Mouse (Mus musculus) left cerebral cortex, postnatal 4 days (tissue): ENCODE measurements around the gene Nell1. TPM values are rescaled to one million over a fixed set of nuclear protein-coding genes. Genes with fewer than 3 reads are reported as not detected.
"Not testable (repeated sequence)": the region's sequence is repeated elsewhere in the genome, so short reads cannot be mapped to it uniquely, and the experiment has no call there.

Experiments
- DNase-seq: peaks from one replicate; pipeline ENCODE4 v3.0.0-alpha.2; 2022
- intact Hi-C: fragments of 180-260 bp; cut with DNase I; formaldehyde crosslinking; loops from one replicate; pipeline ENCODE4 v1.15.1; 2025
- total RNA-seq, 2 experiments: library from RNA; stranded (reverse); gene quantifications; 2 replicates each; pipeline ENCODE4 v1.2.3; 2021

The Nell1 gene
- total RNA-seq = 10 to 100 TPM; 34.0 to 43.3 TPM

DNA sequence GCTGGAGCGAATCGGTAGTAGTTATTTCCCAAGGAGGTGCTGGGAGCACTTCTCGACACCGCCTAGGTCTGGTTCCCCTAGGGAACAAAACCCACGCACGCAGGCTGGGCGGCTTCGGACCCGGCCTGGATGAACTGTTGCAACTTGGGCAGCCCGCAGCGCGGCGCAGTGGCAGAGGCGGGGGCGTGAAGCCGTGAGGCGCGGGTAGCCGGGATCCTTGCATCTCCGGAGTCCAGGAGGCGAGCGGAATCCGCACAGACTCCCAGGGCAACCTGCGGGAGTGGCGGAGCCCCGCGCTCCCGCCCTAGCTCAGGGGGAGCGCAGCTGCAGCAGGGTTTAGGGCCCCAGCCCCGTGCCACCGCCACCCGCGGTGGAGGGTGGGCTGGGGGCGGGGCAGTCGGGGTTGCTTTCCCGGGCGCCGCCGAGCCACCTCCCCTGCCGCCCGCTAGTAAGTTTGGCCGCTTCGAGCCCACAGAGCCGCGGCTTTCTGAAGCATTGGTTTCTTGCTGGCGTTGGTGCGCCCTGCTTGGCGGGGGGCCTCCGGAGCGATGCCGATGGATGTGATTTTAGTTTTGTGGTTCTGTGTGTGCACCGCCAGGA lies at the start of gene Nell1:
TSS of gene Nell1 (plus strand) at position 24 of the 600 bp plus-strand sequence.
- intact Hi-C loops = loop anchor here (10.0 kb wide), 1 partner anchor 280 kb away; no protein-coding TSS in a partner anchor
- DNase-seq = peak; percentile 21

GRCm38 (mm10) chr7:49928571-49928970 lies 46.1 kb upstream of the Nell1 start:
- intact Hi-C loops = no loop called here
- no peak for DNase-seq

GRCm38 (mm10) chr7:49929999-49930398 lies 44.7 kb upstream of the Nell1 start:
- no peak for DNase-seq
- intact Hi-C loops = no loop called here

GRCm38 (mm10) chr7:49933386-49934115 lies 41.1 kb upstream of the Nell1 start:
- DNase-seq, intact Hi-C loops: not testable (repeated sequence)

GRCm38 (mm10) chr7:49936821-49937220 lies 37.8 kb upstream of the Nell1 start:
- intact Hi-C loops = no loop called here
- no peak for DNase-seq

- DNase-seq = no peak
- intact Hi-C loops = no loop called here
Observed at GRCm38 (mm10) chr7:49942023-49942422, 32.6 kb upstream of the Nell1 start.

GRCm38 (mm10) chr7:49942490-49942889 lies 32.2 kb upstream of the Nell1 start:
- intact Hi-C loops = no loop called here
- no peak for DNase-seq

DNA sequence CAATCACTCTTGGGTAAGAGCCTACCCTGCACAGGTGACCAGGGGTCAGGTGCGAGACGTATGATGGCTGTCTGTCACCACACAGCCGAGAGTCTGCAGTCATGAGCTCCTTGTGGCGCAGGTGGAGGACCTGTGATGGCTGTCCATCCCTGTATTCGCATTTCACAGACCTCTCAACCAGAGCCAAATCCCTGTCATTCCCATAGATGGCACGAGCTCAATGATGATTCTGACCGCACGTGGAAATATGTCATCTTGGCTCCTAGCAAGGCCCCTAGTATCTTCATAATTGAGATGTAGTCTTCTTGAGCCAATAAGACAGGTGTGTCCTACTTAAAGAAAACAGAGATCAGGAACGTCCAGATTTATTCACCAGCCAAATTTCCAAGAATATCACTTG lies 28.0 kb upstream of the Nell1 start:
- no peak for DNase-seq
- intact Hi-C loops = no loop called here

GRCm38 (mm10) chr7:49953546-49954181 lies 21.0 kb upstream of the Nell1 start:
- intact Hi-C loops = loop anchor here (5.0 kb wide), 1 partner anchor 1479 kb away; no protein-coding TSS in a partner anchor
- DNase-seq = no peak

DNA sequence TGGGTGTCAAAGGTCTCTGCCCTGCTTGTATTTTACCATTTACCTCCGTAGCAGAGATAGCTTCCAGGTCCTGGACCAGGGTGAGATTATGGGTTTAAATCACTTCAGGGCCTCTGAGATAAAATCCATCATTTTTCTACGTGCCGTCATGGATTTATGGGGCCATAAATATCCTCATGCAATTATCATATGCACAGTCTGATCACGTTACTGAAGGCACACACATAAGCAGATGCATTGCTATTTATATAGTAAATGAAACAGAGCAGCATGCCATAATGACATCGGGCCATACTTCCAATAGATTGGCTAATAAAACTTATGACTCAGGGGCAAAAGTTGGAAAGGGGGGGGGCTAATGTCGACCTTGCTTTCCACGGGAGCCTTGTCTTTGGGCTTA lies 19.8 kb upstream of the Nell1 start:
- intact Hi-C loops = loop anchor here (5.0 kb wide), 1 partner anchor 1477 kb away; no protein-coding TSS in a partner anchor
- no peak for DNase-seq

- DNase-seq = no peak
Observed at GRCm38 (mm10) chr7:49957142-49957541, 17.5 kb upstream of the Nell1 start.

GRCm38 (mm10) chr7:49963764-49964163 lies 10.9 kb upstream of the Nell1 start:
- no peak for DNase-seq
- intact Hi-C loops = no loop called here

More at GRCm38 (mm10) chr7:49957142-49957541, 17.5 kb upstream of the Nell1 start:
- intact Hi-C loops = no loop called here

- peak; percentile 55 for DNase-seq
- intact Hi-C loops = no loop called here
Observed at GRCm38 (mm10) chr7:49969516-49969915, 5.1 kb upstream of the Nell1 start.

DNA sequence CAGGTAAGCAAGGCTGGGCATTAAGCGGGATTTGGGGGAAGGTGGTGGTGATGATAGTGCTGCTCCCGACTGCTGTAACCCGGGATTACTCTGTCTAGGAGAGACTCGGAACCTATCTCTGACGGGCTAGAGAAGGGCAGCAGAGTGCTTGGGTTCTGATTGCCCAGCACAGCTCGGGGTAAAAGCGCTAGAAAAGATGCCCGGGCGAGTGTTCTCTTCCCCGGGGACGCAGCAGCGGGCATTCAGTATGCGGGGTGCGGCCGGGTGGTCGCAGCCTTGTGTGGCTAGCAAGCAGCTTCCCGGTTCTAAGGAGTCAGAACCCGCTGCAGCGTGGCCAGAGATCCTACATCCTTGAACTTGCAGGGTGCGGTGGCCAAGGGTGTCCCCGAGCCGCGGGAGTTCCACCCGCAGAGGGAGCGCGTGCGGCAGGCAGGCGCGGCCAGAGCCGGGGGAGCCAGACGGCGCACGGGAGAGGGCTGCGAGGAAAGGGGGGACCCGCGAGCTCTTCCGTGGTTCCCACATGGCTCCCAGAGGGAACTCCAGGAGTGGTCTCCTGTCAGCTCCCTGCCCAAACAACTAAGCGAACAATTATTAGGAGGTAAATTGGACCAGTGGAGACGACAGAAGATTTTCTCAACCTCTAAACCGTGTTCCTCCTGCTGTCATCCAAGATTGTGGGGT lies 917 bp downstream of the Nell1 start:
- DNase-seq = no peak
- intact Hi-C loops = loop anchor here (10.0 kb wide), 1 partner anchor 279 kb away; no protein-coding TSS in a partner anchor

DNA sequence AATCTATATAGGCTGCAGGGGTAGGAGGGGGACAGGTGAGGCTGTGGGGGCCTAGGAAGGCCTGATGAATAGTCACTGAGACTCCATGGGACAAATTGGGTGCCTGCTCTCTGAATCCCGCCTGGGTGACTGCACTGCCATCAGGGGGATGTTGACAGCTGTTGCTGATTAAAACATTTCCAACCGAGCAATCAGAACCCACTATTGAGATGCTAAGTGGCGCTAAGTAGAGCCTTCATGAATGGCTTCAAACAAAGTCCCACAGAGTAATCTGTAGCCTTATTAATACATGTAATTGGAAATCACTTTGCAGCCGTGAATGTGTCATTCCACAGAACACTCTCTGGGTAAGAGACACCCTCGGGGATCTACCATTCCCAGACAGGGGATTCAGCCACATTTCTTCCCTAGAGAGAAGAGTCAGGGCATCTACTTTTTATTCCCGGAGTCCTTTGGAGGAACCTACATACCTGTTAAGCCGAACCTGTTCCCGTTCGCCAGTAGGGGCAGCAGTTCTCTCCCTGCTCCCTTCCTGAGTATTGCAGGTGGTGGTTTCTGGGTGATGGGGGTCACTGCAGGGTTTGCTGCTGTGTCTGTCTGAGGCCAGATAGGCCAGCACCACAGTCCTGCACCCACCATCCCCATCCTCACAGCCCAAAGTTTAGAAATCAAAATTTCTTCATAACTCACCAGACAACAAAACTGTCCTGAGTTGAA lies 7.0 kb downstream of the Nell1 start:
- no peak for DNase-seq
- intact Hi-C loops = no loop called here

DNA sequence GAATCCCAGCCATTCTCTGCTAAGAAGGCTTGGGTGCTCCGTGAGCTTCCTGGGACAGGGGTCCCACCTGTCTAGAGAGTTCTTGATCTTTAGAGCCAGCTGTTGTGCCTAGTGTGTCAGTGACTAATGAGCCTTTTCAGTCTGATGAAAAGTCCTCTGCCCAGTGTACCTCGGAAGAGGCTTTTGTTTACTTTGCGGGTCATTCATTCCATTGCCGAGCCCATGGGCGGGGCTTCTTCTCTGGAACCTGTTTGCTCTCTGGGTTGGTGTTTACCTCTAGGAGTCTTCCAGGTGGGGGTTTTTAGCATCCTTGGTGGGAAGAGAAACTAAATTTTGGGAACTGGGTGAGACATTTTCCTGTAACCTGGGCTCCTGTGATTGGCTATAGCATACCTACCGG lies 10.0 kb downstream of the Nell1 start:
- no peak for DNase-seq
- intact Hi-C loops = no loop called here

DNA sequence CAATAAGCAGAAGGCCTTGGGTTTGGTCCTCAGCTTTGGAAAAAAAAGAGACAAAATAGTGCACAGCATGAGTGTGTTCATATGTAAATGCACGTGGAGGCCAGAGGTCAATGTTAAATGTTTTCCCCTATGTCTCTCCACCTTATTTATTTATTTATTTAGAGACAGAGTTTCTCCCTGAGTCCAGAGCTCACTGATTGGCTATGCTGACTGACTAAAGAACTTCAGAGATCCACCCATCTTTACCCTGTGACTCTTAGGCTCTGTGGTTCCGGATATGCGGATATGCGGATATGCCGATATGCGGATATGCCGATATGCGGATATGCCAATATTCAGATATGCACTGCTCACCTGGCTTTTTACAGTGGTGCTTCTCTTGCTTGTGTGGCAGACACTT lies 11.3 kb downstream of the Nell1 start:
- intact Hi-C loops = no loop called here
- DNase-seq = no peak

DNA sequence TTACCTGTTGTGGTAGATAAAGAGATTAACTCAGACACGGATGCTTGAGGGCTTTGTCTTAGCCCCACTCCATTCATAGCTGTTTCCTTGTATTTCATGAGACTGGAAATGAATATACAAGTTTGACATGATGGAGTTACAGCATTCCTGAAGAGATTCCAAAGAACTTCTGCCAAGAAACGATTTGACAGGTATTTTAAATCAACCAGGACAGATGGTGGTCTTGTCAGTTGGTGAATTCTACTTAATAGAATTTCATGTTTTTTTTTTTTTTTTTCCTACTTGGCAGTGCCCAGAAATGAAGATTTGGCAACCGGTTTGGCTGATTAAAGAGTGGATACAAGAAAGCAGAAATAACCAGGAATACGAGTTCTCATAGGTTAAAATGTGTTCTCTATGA lies 24.7 kb downstream of the Nell1 start:
- intact Hi-C loops = no loop called here
- no peak for DNase-seq

DNA sequence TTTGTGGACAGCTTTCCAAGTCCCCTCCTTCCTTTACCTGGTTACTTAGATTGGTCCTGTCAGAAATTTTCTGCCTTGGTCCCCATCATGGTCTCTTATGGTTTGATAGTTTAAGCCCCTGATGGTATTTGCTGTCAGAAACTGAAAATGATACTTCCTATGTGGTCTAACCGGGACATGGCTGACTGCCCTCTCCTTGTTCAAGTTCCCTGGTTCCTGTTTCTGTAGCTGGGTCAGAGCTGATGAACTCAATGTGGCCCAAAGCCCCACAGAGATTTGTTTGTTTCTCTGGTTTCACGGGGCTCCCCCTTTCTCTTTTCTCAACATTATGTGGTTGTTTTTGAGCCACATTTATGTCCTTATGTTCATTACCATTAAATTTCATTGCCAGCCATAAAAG lies 30.6 kb downstream of the Nell1 start:
- intact Hi-C loops = no loop called here
- no peak for DNase-seq
